ENCODE assay signal across 15 mouse cellular contexts in the genomic region with DNA sequence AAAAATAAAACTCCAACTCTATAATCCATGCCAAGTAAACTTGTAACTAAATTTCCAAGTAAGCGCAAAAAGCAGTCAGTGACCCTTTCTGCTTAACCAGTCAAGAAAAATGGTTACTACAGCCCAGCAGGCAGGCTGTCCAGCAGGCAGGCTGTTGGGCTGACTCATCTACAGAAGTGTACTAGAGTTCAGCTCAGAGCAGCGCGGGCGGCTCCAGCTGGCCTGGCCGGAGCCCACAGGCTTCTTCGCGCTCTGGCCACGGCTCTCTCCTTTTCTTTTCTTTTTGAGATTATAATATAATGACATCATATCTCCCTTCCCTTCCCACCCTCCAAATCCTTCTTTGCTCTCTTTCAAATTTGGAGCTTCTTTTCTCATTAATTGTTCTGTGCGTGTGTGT. TPM values are rescaled to one million over a fixed set of nuclear protein-coding genes. Genes with fewer than 3 reads are reported as not detected.
DNase-seq lines count a peak whose midpoint lies in the region; ATAC-seq and TF ChIP-seq lines count a peak whose summit lies in the region.
"Had no signal": no experiment of that assay in that cellular context is flagged by ENCODE, and none has a peak within 500 bp of the region (broad histone marks: within the 10 kb centered on the region; RNA-seq: fewer than 3 reads in every experiment).

No protein-coding gene starts in this region.

- intact Hi-C loops in left cerebral cortex, postnatal 14 days (cut with DNase I) = no loop called here

- H3K27me3 ChIP-seq in kidney, adult 2 months (replicated peaks; ENCODE audit: control insufficient read depth, insufficient read depth, low read length) = no peaks in the 10 kb centered on the region; the same call in 1 of the 2 replicates
- no peaks in the 10 kb centered on the region for H3K27me3 ChIP-seq in kidney, embryonic 14.5 days (ENCODE audit: control insufficient read depth, insufficient read depth, low read length)
- H3K27me3 ChIP-seq: CH12.LX; embryonic facial prominence, embryonic 12.5 days had no signal

- no peak for ATAC-seq in kidney, embryonic 14.5 days (ENCODE audit: low FRiP score, low TSS enrichment)
- ATAC-seq: forebrain, postnatal 0 days had no signal

- no peak overlapping the region for H3K27ac ChIP-seq in kidney, adult 2 months (ENCODE audit: insufficient read depth, low read depth, low read length)
- H3K27ac ChIP-seq in kidney, embryonic 14.5 days (ENCODE audit: low read depth, low read length) = no peak overlapping the region
- H3K27ac ChIP-seq: embryonic facial prominence, embryonic 12.5 days had no signal

- no peak for TF ChIP-seq POLR2A in kidney, adult 2 months (IDR thresholded peaks at IDR 0.05; ENCODE audit: low read depth, low read length)

- H3K4me3 ChIP-seq in kidney, adult 2 months (ENCODE audit: insufficient read depth, low read depth, low read length) = no peak overlapping the region
- no peak overlapping the region for H3K4me3 ChIP-seq in kidney, embryonic 14.5 days (ENCODE audit: low read length)
- H3K4me3 ChIP-seq: embryonic facial prominence, embryonic 12.5 days had no signal

- DNase-seq in kidney, adult 2 months = peak; percentile 35
- peak; percentile 5 for DNase-seq in 3134 (ENCODE audit: extremely low read depth, insufficient read length, low spot score)
- DNase-seq in gastrocnemius, adult 18-20 months (ENCODE audit: low spot score) = peak; percentile 12
- DNase-seq in heart, postnatal 4 days = peak; percentile 39
- no peak for DNase-seq in left cerebral cortex, postnatal 14 days (ENCODE audit: low spot score in 2 of 2)
- DNase-seq in spleen, adult 18-20 months = no peak
- DNase-seq in embryo, embryonic 10 days (ENCODE audit: low spot score) = no peak
- DNase-seq: cerebellum, adult 11-12 months; forebrain, postnatal 0 days; left cerebral cortex, postnatal 4 days; lung, adult 18-20 months had no signal

- TF ChIP-seq CTCF in kidney, adult 2 months (conservative IDR thresholded peaks at IDR 0.05; ENCODE audit: insufficient read depth, insufficient read length, low read depth, low read length) = no peak

- no peaks in the 10 kb centered on the region for H3K9me3 ChIP-seq in kidney, embryonic 14.5 days (ENCODE audit: control insufficient read depth, low read length)
- H3K9me3 ChIP-seq: embryonic facial prominence, embryonic 12.5 days had no signal

- no peak overlapping the region for H3K9ac ChIP-seq in kidney, embryonic 14.5 days (ENCODE audit: low read depth, low read length)
- H3K9ac ChIP-seq: embryonic facial prominence, embryonic 12.5 days; forebrain, postnatal 0 days had no signal

- H3K4me1 ChIP-seq in kidney, adult 2 months (ENCODE audit: control insufficient read depth, insufficient read depth, low read length) = no peaks in the 10 kb centered on the region
- no peaks in the 10 kb centered on the region for H3K4me1 ChIP-seq in kidney, embryonic 14.5 days (ENCODE audit: control insufficient read depth, insufficient read depth, low read length)
- H3K4me1 ChIP-seq: embryonic facial prominence, embryonic 12.5 days had no signal

- H3K36me3 ChIP-seq in kidney, adult 2 months (ENCODE audit: control insufficient read depth, insufficient read depth, low read length) = no peaks in the 10 kb centered on the region
- H3K36me3 ChIP-seq in kidney, embryonic 14.5 days (ENCODE audit: control insufficient read depth, insufficient read depth, low read length) = no peaks in the 10 kb centered on the region
- H3K36me3 ChIP-seq: embryonic facial prominence, embryonic 12.5 days had no signal

- WGBS in kidney, adult 2 months = 41% methylated on average over 9 of the region's 9 CpGs
- WGBS in kidney, embryonic 14.5 days = 82% methylated on average over 9 of the region's 9 CpGs

- H3K4me2 ChIP-seq in kidney, embryonic 14.5 days (replicated peaks; ENCODE audit: low read depth, low read length) = no peak overlapping the region
- H3K4me2 ChIP-seq: embryonic facial prominence, embryonic 12.5 days had no signal

RNA-seq across cellular contexts. Expression of a gene that starts 40.8 kb away (rescaled TPM):
- 0.10 TPM in 1 of 2 replicates, not detected in the other for polyA plus RNA-seq in kidney, adult 2 months (2012; rRNA removed)
- polyA plus RNA-seq in kidney, embryonic 14.5 days (2014; fragmentation: Nextera tagmentation; extraction: Ambion mirVana) = not detected in 2 replicates
- not detected for total RNA-seq in gastrocnemius, adult 18-20 months (2021)
- total RNA-seq in heart, postnatal 4 days (2021) = not detected
- not detected for total RNA-seq in left cerebral cortex, postnatal 14 days (2021)
- total RNA-seq: CH12.LX; forebrain, postnatal 0 days; left cerebral cortex, postnatal 4 days had no signal
- polyA plus RNA-seq: embryonic facial prominence, embryonic 12.5 days; forebrain, postnatal 0 days; hindbrain, embryonic 11.5 days had no signal

Comparison
In these comparisons a context has a peak if more than half of its experiments do, and no peak if none do; other contexts are left out.
1. DNase-seq: peak in kidney, adult 2 months (single experiment), 3134 (single experiment), gastrocnemius, adult 18-20 months (single experiment) and heart, postnatal 4 days (single experiment); none in left cerebral cortex, postnatal 14 days (0 of 2), spleen, adult 18-20 months (0 of 2) and embryo, embryonic 10 days (single experiment).